Mouse (Mus musculus): ENCODE measurements around the gene Usp17le. TPM values are rescaled to one million over a fixed set of nuclear protein-coding genes. Genes with fewer than 3 reads are reported as not detected.
"Not testable (repeated sequence)": the region's sequence is repeated elsewhere in the genome, so short reads cannot be mapped to it uniquely, and the experiment has no call there.

The Usp17le gene
- 6.5 and 10.5 TPM in 2 replicates for total RNA-seq (2012; rRNA removed)

DNA sequence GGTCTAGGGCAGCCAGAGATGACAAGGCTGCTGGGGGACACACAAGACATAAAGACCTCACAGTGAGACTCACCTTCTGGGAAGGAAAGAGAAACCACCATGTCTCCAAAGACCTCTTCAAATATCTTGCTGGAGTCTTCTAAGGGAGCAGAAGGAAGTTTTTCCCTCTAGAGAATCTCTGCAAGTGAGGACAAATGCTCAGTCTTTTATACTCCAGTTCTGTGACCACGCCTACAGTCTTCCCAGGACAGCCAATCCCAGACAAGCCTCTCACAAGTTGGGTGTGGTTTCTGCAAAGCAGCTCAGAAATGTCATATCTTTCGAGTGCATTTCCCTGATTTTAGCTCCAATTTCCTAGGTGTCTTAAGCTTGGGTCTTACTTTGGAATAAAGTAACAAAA is at the start of gene Usp17le:
Gene Usp17le (minus strand): TSS at position 101 of the 400 bp plus-strand sequence.
- H3K4me1 ChIP-seq (ENCODE audit: control insufficient read depth in 2 of 2, insufficient read depth in 2 of 2, low read length in 2 of 2, poor library complexity in 1 of 2); in situ Hi-C loops (cut with MboI; ENCODE audit: low sequenced_read_pairs in 2 of 2, unreplicated experiment in 2 of 2); DNase-seq (ENCODE audit: low read depth, low spot score); H3K9ac ChIP-seq (ENCODE audit: insufficient read depth, low read depth, low read length, poor library complexity, severe bottlenecking); H3K27ac ChIP-seq (ENCODE audit: insufficient read depth, low read depth, low read length, poor library complexity, severe bottlenecking); H3K36me3 ChIP-seq (ENCODE audit: control insufficient read depth, insufficient read depth, low read length, poor library complexity, severe bottlenecking); H3K4me3 ChIP-seq (ENCODE audit: insufficient read depth in 1 of 2, low read depth in 1 of 2, low read length in 2 of 2, poor library complexity in 1 of 2, severe bottlenecking in 1 of 2); H3K9me3 ChIP-seq (ENCODE audit: control insufficient read depth, insufficient read depth, low read depth, low read length): not testable (repeated sequence)

DNA sequence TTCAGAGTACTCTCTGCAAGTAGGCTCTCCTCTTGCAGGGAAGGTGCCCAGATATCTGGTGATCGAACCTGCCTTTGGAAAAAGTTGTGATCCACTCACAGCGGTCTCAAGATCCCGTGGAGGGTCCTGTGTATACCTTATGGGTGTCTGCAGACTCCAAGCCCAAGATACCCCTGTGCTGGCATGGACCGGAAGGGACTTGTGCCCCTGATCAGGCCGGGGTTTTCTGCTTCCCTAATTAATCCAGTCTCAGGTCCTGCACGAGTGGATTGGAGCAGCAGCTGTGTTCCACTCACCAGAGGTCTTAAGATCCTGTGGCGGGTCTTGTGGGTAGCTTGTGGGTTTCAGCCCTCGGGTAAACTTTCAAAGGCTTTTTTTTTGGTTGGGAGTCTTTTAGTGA is 33.1 kb upstream of the Usp17le start:
- H3K36me3 ChIP-seq (ENCODE audit: control insufficient read depth, insufficient read depth, low read length, poor library complexity, severe bottlenecking); DNase-seq (ENCODE audit: low read depth, low spot score); H3K27ac ChIP-seq (ENCODE audit: insufficient read depth, low read depth, low read length, poor library complexity, severe bottlenecking); H3K4me1 ChIP-seq (ENCODE audit: control insufficient read depth in 2 of 2, insufficient read depth in 2 of 2, low read length in 2 of 2, poor library complexity in 1 of 2); H3K4me3 ChIP-seq (ENCODE audit: insufficient read depth in 1 of 2, low read depth in 1 of 2, low read length in 2 of 2, poor library complexity in 1 of 2, severe bottlenecking in 1 of 2); H3K9ac ChIP-seq (ENCODE audit: insufficient read depth, low read depth, low read length, poor library complexity, severe bottlenecking); in situ Hi-C loops (cut with MboI; ENCODE audit: low sequenced_read_pairs in 2 of 2, unreplicated experiment in 2 of 2); H3K9me3 ChIP-seq (ENCODE audit: control insufficient read depth, insufficient read depth, low read depth, low read length): not testable (repeated sequence)

GRCm38 (mm10) chr7:104790796-104791195 is 13.5 kb upstream of the Usp17le start:
- in situ Hi-C loops (cut with MboI; ENCODE audit: low sequenced_read_pairs in 2 of 2, unreplicated experiment in 2 of 2): no loop called here
- no peaks in the 10 kb centered on the region for H3K36me3 ChIP-seq (ENCODE audit: control insufficient read depth, insufficient read depth, low read length, poor library complexity, severe bottlenecking)
- no peak for TF ChIP-seq ZNF384 (IDR thresholded peaks at IDR 0.05; ENCODE audit: low read depth, low read length)
- no peak for TF ChIP-seq ZC3H11A (IDR thresholded peaks at IDR 0.05; ENCODE audit: borderline replicate concordance, low read depth, low read length)
- TF ChIP-seq HCFC1 (IDR thresholded peaks at IDR 0.05; ENCODE audit: borderline replicate concordance, insufficient read depth, low read length): no peak
- no peak for TF ChIP-seq MAFK (IDR thresholded peaks at IDR 0.05; ENCODE audit: insufficient read depth, low read depth, low read length)
- no peak for TF ChIP-seq CHD2 (IDR thresholded peaks at IDR 0.05; ENCODE audit: low read depth, low read length)
- H3K27ac ChIP-seq (ENCODE audit: insufficient read depth, low read depth, low read length, poor library complexity, severe bottlenecking): no peak overlapping the region
- no peak overlapping the region for H3K9ac ChIP-seq (ENCODE audit: insufficient read depth, low read depth, low read length, poor library complexity, severe bottlenecking)
- H3K4me1 ChIP-seq (ENCODE audit: control insufficient read depth in 2 of 2, insufficient read depth in 2 of 2, low read length in 2 of 2, poor library complexity in 1 of 2): no peaks in the 10 kb centered on the region
- no peaks in the 10 kb centered on the region for H3K9me3 ChIP-seq (ENCODE audit: control insufficient read depth, insufficient read depth, low read depth, low read length)
- DNase-seq (ENCODE audit: low read depth, low spot score): no peak
- no peak overlapping the region for H3K4me3 ChIP-seq (ENCODE audit: insufficient read depth in 1 of 2, low read depth in 1 of 2, low read length in 2 of 2, poor library complexity in 1 of 2, severe bottlenecking in 1 of 2)

Other genes starting within 250 kb of the Usp17le start
- not detected in 2 replicates for gene Olfr651, start 227.3 kb downstream of the Usp17le start, total RNA-seq (2012; rRNA removed)
- not detected in 2 replicates for gene Olfr652, start 216.6 kb downstream of the Usp17le start, total RNA-seq (2012; rRNA removed)
- gene Olfr653, start 200.2 kb downstream of the Usp17le start, total RNA-seq (2012; rRNA removed): not detected in 2 replicates
- gene Olfr654, start 190.4 kb downstream of the Usp17le start, total RNA-seq (2012; rRNA removed): not detected in 2 replicates
- not detected in 2 replicates for gene Olfr655, start 175.7 kb downstream of the Usp17le start, total RNA-seq (2012; rRNA removed)
- gene Olfr656, start 163.5 kb downstream of the Usp17le start, total RNA-seq (2012; rRNA removed): not detected in 2 replicates
- gene Olfr657, start 152.7 kb downstream of the Usp17le start, total RNA-seq (2012; rRNA removed): not detected in 2 replicates
- 0.04 TPM in 1 of 2 replicates, not detected in the other for gene Olfr658, start 130.2 kb downstream of the Usp17le start, total RNA-seq (2012; rRNA removed)
- gene Olfr659, start 110.7 kb downstream of the Usp17le start, total RNA-seq (2012; rRNA removed): not detected in 2 replicates
- not detected in 2 replicates for gene Olfr661, start 91.0 kb downstream of the Usp17le start, total RNA-seq (2012; rRNA removed)
- gene Usp17lb, start 65.1 kb upstream of the Usp17le start, total RNA-seq (2012; rRNA removed): 6.9 and 9.3 TPM in 2 replicates
- gene Usp17la, start 79.5 kb upstream of the Usp17le start, total RNA-seq (2012; rRNA removed): 1.5 and 3.1 TPM in 2 replicates
- gene Olfr665, start 100.6 kb upstream of the Usp17le start, total RNA-seq (2012; rRNA removed): not detected in 2 replicates
- not detected in 2 replicates for gene Olfr666, start 118.5 kb upstream of the Usp17le start, total RNA-seq (2012; rRNA removed)
- gene Olfr667, start 144.0 kb upstream of the Usp17le start, total RNA-seq (2012; rRNA removed): not detected in 2 replicates
- gene Olfr668, start 150.6 kb upstream of the Usp17le start, total RNA-seq (2012; rRNA removed): not detected in 2 replicates
- gene Olfr669, start 156.8 kb upstream of the Usp17le start, total RNA-seq (2012; rRNA removed): not detected in 2 replicates
- gene Olfr670, start 185.2 kb upstream of the Usp17le start, total RNA-seq (2012; rRNA removed): not detected in 2 replicates
- gene Olfr671, start 201.7 kb upstream of the Usp17le start, total RNA-seq (2012; rRNA removed): not detected in 2 replicates
- not detected in 2 replicates for gene Olfr672, start 224.6 kb upstream of the Usp17le start, total RNA-seq (2012; rRNA removed)